Mouse (Mus musculus) cerebellum, adult 11-12 months (tissue): ENCODE results near the gene Ifna5.

Experiments used
- DNase-seq: peaks from one replicate; pipeline ENCODE4 v3.0.0; 2022

The Ifna5 gene

GRCm38 (mm10) chr4:88865011-88865569 is 29.8 kb downstream of the Ifna5 start:
- no peak for DNase-seq

GRCm38 (mm10) chr4:88867366-88867925 is 32.1 kb downstream of the Ifna5 start:
- peak; percentile 23 for DNase-seq

GRCm38 (mm10) chr4:88867926-88868911 is 32.9 kb downstream of the Ifna5 start:
- no peak for DNase-seq

GRCm38 (mm10) chr4:88872691-88873090 is 37.4 kb downstream of the Ifna5 start:
- no peak for DNase-seq

GRCm38 (mm10) chr4:88875435-88876095 is 40.2 kb downstream of the Ifna5 start:
- no peak for DNase-seq

- no peak for DNase-seq
These were observed 41.2 kb downstream of the Ifna5 start for GRCm38 (mm10) chr4:88876520-88876919.

GRCm38 (mm10) chr4:88878246-88878645 is 42.9 kb downstream of the Ifna5 start:
- DNase-seq: no peak

GRCm38 (mm10) chr4:88878772-88879171 is 43.4 kb downstream of the Ifna5 start:
- no peak for DNase-seq

- no peak for DNase-seq
These were observed 44.8 kb downstream of the Ifna5 start, which contains the start of gene Ifne for GRCm38 (mm10) chr4:88880101-88880500. Gene Ifne (minus strand): TSS chr4:88880201.
